Mouse (Mus musculus) embryo, embryonic 9.5 days (tissue): ENCODE measurements around the gene Gdpd5.
A peak's percentile ranks its signal among the peaks of the same experiment; 100 is the strongest.
"Not testable (repeated sequence)": the region's sequence is repeated elsewhere in the genome, so short reads cannot be mapped to it uniquely, and the experiment has no call there.

ENCODE experiments used
- DNase-seq: peaks from one replicate; pipeline ENCODE4 v3.0.0-alpha.2; 2017; ENCODE audit errors: extremely low spot score

Gdpd5 gene

DNA sequence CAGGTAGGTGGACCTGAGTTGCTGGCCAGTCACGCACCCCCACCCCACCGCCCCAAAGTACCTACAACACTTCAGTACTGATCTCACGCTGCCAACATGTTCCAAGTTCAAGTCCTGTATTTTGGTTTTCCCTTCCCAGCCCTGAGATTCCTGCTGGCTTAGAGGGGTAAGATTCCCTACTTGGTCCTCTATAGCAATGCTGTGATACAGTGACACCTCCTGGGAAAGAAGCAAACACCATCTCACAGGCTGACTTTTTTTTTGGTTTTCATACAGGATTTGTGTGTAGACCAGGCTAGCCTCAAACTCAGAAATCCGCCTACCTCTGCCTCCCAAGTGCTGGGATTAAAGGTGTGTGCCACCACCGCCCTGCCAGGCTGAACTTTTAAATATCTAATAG is 96.0 kb downstream of the Gdpd5 start:
- no peak for DNase-seq

DNA sequence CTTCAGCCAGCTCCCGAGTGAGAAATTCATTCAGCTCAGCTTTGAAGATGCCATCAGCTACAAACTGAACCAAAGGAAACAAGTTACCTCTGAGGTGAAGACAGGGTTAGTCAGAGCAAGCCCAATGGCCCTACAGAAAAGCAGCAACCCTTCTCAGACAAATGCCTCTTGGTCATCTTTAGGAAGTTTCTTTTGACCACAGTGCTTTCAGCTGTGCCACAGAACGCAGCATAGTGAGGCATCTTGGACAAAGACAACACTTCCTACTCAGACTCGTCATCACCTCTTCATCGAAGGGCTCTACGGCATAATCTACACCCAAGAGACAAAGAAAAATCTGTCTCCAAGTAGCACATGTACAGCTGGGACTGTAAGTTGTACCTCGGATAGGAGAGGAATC is 101.4 kb downstream of the Gdpd5 start:
- DNase-seq, result no peak

DNA sequence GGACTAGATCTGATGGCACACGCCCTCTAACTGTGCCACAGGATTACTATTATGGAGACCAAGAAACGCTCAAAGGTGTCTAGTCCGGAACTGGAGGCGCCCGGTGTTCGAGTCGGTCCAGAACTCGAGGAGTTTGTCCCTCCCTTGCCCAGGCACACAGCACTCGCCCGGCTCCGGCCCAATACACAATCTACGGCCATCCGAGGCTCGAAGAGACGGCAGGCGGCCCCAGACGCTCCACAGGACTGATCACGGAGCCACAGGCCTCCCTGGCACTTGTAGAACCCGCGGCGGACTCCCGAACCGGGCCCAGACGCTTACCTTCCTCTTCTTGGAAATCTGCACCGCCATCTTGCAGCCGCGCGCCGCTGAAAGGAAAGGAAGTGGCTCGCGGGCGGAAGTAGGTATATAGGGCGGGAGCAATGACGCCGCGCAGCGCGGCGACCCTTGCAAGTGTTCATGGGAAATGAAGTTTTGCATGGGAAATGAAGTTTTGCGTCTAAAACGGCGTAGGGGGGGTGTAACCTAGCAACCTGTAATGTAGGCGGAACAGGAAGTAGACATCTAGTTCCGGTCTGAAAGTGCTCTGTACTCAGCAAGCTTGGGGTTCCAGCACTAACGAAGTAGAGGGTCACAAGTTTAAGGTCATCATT is 102.2 kb downstream of the Gdpd5 start, which contains the start of gene Rps3:
Rps3 (minus strand) TSS at position 468 of the 653 bp plus-strand sequence.
- peak; percentile 93 for DNase-seq

DNA sequence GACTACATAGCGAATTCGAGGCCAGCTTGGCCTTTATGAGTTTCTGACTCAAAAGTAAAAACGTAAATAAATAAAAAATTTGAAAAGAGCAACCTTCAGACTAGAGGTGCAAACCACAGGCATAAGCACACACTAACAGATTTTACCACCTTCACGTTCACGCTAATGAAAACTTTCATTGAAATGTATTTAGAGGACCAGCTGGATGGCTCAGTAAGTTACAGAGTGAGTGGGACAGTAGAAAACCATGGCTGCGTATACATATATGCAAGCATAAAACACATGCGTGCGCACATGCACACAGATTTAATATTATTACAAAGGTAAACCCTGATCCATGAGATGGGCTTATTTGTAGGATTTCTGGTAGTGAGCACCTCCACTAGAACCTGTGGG is 102.7 kb downstream of the Gdpd5 start:
- DNase-seq, result no peak

DNA sequence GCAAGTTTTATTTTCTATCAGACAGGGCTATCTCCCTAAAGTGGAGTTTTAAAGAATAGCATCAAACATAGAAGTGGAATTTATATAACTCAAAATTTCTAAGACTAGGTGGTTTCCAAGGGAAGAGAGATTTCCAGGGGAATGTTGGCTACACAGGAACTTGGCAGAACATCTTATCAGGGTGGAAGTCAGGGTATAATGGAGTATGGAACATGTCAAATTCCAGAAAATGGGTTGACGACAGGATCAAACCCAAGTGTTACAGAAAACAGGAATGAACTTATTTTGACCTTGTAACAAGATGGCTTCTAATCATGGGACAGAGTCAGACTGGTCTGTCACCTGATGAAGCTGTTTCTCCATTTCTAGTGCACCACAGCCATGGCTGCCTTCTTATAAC is 103.5 kb downstream of the Gdpd5 start:
- DNase-seq, result no peak

DNA sequence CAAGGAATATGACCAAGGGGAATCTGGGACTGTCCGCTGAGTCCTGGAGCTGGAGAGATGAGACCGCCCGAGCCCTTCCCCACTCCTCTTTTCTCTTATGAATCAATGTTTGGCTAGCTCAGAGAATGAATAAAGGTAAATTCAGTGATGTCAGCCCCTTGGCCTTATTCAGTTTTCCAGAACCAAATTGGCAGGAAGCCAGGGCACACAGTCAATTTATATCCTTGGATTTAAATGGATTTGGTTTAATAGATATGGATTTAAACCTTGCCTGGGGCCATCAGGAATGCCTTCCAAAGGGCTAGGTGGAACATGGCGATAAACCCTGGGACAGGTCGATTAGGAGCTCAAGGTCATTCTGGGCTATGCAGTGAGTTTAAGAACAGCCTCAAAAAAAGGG is 108.5 kb downstream of the Gdpd5 start:
- DNase-seq, result no peak

DNA sequence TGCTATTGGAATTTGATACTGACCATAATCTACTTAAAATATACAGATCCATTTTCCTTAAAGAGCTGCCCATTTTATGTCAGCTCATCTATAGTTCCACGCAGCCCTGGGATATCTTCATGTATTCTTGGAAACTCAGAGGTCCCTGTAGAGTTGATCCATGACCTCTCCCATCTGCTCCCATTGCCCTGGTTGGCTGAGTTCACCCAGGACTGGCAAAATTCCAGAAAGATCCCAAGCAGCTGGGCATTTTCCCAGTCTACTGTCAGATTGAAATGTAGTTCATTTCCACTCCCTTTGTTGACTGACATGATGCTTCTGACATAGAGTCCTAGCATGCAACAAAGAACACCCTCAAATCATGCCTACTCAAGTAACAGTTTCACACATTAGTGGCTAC is 117.9 kb downstream of the Gdpd5 start:
- no peak for DNase-seq

DNA sequence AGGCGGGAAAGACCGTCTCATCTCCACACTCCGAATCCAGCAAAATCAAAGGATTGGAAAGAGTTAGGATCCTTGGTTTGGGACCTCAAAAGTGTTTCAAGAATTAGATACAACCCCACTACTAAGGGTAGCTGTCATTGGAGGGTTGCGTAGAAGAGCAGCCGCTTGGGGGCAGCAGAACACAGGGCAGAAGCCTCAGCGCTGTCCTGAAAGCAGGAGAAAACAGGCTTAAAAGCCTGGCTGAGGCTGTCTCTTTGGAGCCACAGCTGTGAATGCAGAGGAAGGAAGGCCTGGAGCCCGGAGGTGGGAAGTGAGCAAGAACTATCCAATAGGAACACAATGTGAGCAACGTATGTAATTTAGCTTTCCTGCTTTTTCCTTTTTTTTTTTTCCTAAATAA is 119.0 kb downstream of the Gdpd5 start:
- peak; percentile 79 for DNase-seq

DNA sequence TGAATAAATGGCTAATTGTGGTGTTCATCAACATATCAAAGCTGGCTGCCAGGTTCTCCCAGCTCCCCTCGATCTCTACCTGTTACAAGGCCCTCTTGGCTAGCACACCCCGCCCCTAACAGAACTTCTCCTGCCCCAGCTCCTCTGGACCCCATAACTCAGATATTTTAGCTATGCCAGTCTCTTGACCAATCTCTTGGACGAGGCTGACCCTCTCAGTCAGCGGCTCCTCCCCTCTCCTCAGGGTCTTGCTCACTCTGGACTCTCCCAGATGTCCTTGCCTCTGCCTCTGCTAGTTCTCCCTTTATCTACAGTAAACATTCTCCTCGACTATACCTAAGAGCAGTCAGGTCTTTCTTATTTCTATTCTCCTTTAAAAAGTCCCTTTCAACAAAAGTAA is 119.4 kb downstream of the Gdpd5 start:
- no peak for DNase-seq

DNA sequence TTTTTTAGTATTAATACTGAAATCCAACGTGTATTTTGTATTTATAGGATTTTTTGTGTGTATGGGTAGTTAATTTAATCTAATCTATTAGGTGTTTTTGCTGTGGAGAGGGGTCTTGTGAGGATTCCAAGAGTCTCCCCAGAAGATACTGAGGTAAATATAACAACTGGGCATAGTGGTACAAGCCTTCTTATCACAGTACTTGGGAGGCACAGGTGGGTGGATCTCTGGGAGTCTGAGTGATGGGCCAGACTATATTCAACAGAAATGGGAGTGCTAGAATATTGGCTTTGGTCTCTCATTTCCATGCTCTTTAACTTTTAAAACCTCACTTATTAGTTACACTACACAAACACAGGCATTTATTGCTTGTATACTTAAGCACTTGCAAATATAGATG is 119.9 kb downstream of the Gdpd5 start:
- DNase-seq, result no peak

DNA sequence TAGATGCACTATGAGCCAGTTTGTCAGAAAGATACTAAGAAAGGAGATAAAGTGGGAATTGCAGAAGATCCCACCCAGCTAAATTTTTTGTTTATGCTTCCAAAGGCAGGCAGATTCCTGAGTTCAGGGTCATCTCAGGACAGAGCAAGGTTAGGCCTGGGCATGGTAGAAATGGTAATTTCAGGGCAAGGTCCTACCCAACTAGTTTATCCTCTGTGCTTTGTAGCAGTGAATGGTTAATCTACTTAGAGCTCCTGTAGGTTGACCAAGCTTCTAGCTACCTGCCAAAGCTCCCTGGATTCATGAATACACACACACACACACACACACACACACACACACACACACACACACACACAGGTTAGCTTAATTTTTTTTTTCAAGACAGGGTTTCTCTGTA is 123.3 kb downstream of the Gdpd5 start:
- DNase-seq, result no peak

DNA sequence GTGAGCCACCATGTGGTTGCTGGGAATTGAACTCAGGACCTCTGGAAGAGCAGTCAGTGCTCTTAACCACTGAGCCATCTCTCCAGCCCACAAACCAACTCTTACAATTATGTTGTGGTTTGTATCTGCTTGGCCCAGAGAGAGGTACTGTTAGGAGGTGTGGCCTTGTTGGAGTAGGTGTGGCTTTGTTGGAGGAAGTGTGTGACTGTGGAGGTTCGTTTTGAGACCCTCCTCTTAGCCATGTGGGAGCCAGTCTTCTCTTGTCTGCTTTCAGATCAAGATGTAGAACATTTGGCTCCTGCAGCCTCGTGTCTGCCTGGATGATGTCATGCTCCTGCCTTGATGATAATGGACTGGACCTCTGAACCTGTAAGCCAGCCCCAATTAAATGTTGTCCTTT is 127.0 kb downstream of the Gdpd5 start:
- not testable (repeated sequence) for DNase-seq

DNA sequence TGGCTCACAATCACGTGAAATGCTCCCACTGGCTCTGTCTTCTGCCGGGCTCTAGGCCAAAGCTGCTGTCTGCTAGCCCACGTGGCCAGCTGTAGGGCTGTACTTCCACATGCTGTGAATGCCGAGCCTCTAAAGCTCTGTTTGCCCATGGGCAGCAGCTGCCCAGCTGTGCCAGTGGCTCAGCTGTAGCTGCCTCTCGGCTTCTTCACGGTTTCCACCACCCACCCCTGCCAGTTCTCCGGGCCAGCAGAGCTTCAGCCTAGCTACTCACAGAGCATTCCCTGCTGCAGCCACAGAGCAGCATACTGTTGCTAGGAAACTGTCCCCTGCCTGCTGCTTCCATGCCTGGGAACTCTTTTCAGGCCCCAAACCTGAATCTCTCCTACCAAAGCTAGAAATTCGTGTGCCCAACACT is 128.9 kb downstream of the Gdpd5 start:
- DNase-seq, result peak; percentile 28
